Mouse (Mus musculus): ENCODE data around the gene Ppp6r3.
"Not testable (repeated sequence)": the region's sequence is repeated elsewhere in the genome, so short reads cannot be mapped to it uniquely, and the experiment has no call there.

The Ppp6r3 gene

DNA sequence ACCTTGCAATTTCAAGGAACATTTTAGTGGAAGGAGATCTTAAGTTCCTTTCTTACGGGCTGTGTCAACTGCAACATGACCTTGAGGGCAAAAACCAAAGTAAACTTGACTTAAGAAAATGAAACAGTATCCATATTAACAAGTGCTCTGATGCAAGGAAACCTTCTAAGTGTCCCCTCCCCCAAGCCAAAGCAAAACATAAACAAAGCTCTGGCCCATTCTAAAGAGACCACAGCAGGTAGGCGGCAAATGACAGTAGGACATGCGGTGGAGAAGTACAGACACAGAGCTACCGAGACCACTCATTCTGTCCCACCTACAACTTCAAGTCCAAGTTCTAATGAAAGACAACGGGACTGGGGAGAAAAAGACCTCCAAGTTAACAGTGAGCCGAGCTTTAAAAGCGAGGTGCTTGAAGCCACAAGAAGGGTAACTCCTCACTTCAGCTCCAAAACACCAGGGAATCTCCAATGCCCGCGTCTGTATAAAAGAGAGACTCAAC lies 905 bp downstream of the Ppp6r3 start:
- no peak for DNase-seq

GRCm38 (mm10) chr19:3564309-3564708 lies 11.2 kb downstream of the Ppp6r3 start:
- DNase-seq = peak; percentile 39 to 45

GRCm38 (mm10) chr19:3562752-3563151 lies 12.8 kb downstream of the Ppp6r3 start:
- DNase-seq = no peak

GRCm38 (mm10) chr19:3562298-3562697 lies 13.3 kb downstream of the Ppp6r3 start:
- DNase-seq = no peak

DNA sequence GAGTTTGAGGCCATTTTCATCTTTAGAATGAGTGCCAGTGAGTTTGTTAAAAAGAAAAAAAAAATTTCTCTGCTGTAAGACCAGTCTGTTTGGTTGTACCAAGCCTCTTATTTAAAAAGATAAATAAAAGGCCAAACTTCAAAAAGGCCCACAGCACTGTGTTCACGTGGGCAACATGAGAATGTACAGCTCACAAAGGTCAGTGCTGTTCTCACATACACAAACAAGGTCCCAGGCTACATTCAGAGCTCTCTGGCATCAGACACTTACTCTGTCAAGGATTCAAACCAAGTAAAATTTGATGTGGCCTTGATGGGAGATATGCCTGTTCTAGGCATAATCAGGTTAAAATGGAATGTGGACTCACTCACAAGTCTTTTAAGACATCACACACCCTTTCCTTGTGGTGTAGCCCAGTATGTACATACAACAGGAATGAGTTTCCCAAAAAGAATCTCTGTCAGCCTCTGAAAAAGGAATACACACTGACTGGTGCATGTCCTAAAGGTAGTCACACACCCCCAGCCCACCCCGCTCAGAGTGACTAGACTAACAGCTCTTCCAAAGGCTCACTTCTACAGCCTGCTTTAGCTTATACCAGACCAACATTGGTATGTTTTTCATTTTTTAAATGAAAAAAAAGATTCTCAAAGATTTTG lies 19.3 kb downstream of the Ppp6r3 start:
- DNase-seq = no peak

DNA sequence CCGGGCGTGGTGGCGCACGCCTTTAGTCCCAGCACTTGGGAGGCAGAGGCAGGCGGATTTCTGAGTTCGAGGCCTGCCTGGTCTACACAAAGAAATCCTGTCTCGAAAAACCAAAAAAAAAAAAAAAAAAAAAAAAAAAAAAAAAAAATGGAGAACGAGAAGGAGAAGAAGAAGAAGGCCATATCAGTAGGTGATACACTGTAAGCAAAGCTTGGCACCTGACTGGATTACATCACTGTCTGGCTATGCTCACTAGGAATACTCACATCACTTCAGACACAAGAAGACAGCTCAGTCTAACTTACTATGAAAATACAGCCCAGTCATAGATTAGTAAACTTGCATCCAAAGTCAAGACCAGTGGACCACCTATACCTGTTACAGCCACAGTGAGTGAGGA lies 20.8 kb downstream of the Ppp6r3 start:
- DNase-seq = no peak

DNA sequence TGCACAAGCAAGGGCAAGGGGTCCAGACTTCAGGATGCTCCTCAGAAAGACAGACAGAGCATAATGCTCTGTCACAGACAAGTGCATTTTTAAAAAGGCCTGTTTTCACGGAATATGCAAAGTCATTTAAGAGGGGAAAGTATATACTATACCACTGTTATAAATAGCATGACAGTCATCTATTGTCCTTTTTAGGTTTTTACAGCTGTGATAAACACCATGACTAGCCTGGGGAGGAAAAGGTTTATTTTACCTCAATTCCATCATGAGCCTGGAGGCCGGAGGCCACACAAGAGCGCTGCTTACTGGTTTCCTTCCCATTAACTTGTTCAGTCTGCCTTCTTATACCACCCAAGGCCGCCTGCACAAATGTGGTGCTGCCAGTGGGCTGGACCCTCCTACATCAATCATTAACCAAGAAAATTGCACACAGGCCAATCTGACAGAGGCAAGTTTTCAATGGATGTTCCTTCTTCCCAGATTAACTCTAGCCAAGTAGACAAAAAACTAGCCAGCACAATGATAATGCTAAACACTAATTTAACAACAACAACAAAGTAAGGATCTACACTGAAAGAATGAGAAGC lies 23.9 kb downstream of the Ppp6r3 start:
- DNase-seq = peak; percentile 40 to 60

DNA sequence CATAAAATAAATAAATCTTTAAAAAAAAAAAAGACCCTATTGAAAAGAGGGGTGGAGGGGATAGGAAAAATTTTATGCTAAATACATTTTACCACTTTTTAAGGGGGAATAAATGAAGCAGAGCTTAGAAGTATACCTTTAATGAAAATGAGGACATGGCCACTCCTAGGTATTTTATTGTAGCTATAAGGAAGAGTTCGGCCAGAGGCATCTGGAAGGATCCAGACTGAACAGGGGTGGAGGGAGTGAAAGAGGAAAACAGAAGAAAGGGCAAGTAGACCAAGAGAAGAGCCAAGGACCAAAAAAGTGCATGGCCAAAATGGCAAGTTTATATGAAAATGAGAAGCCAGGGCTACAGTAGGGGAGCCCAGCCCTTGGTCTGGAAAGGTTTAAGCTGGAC lies 25.4 kb downstream of the Ppp6r3 start:
- DNase-seq = no peak

DNA sequence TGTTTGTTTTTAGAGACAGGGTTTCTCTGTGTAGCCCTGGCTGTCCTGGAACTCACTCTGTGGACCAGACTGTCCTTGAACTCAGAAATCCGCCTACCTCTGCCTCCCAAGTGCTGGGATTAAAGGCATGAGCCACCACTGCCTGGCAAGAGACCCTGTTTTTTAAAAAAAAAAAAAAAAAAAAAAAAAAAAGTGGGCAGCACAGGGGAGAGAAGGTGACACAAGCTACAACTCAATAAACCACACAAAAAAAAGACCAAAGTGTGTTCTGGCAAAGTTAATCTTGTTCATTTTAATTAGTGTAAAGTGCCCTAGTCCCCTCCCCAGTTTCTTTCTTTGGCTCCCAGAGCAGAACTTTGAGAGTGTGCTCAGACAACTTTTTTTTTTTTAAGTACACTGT lies 26.3 kb downstream of the Ppp6r3 start:
- no peak for DNase-seq

DNA sequence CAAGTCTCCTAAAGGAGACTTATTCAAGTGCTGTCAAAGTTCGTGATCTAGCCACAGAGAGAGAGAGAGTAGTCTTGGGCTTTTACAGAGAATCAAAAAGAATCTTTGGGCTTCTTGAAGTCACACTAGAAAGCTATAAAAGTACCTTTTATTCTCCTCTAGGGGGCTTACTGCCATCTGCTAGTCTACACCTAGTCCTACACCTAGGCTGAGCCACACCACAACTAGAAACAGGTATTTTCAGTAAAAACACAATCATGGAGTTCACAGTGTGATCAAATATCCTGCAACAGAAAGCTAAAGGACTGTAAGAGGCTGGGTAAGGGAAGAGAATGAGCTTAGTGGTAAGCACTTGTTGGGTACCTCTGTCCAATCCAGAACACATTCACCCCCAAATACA lies 27.2 kb downstream of the Ppp6r3 start:
- no peak for DNase-seq

DNA sequence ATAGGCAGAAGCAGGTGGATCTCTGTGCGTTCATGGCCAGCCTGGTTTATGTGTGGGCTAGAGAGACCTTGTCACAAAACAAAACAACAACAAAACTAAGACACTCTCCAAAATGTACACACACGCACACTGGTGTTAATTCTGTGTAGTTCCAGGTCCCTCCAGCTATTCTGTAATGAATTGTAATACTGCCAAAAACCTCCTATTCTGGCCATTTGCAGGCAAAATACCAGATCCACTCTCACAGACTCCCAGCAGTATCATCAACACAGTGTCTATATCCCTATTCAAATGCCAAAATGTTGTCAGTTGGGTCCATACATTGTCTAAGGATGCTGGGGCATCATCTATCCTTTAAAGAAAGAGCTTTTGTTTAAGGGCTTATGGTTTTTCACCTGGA lies 30.6 kb downstream of the Ppp6r3 start:
- no peak for DNase-seq

DNA sequence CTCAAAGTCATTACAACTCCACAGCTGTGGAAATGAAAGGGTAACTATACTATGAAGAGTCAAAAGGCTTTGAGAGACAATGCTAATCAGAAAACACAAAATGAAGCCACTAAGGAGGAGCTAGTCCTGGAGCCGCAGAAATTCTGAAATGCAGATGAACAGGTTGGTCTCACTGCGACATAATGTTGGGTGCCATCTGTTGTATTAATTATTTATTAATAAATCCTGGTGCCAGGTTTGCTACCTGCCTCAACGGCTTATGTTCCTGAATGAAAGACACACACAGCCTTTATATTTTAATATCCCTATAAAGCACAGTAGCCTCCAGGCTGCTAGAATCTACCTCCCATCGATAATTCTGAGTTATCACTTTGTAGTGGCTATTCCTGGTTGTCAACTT lies 33.0 kb downstream of the Ppp6r3 start:
- DNase-seq = no peak

- no peak for DNase-seq
Observed at GRCm38 (mm10) chr19:3540997-3541396, 34.6 kb downstream of the Ppp6r3 start.

- no peak for DNase-seq
Observed at GRCm38 (mm10) chr19:3540254-3540653, 35.3 kb downstream of the Ppp6r3 start.

DNA sequence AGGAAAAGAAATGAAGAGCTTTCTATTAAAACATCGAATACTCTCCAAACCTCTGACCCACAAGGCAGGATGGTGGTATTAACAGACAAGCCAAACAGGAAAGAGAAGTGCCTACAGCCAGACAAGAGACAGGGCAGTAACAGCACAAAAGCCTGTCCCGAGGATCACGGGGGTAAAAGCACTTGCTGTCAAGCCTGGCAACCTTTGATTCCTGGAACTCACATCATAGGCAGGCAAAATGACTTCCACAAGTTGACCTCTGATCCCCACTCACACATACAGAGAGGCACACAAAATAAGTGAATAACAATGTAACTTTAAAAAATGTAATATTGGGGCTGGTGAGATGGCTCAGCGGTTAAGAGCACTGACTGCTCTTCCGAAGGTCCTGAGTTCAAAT lies 36.1 kb downstream of the Ppp6r3 start:
- no peak for DNase-seq

GRCm38 (mm10) chr19:3537658-3538057 lies 37.9 kb downstream of the Ppp6r3 start:
- no peak for DNase-seq

GRCm38 (mm10) chr19:3534945-3535344 lies 40.6 kb downstream of the Ppp6r3 start:
- no peak for DNase-seq

GRCm38 (mm10) chr19:3533266-3533966 lies 42.1 kb downstream of the Ppp6r3 start:
- DNase-seq = not testable (repeated sequence)

DNA sequence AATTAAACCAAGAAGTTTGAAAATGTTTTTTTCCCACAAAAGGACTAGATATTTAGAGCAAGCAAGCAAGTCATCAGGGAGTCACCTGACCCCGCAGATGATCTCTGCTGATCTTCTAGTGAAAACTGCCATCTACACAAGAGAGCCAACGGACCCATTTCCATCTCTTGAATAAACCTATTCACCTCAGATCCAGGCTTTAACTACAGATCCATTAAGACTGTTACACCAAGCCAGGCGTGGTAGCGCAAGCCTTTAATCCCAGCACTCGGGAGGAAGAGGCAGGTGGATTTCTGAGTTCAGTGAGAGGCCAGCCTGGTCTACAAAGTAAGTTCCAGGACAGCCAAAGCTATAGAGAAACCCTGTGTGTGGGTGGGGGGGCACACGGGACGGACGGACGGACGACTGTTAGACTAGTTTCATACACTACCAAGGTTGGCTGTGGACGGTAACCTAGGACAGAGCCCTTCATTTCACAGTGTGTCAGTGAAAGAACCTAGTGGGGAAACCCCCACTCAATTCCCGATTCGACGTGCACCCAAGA lies 42.8 kb downstream of the Ppp6r3 start:
- no peak for DNase-seq

- DNase-seq = no peak
Observed at GRCm38 (mm10) chr19:3529781-3530180, 45.8 kb downstream of the Ppp6r3 start.

DNA sequence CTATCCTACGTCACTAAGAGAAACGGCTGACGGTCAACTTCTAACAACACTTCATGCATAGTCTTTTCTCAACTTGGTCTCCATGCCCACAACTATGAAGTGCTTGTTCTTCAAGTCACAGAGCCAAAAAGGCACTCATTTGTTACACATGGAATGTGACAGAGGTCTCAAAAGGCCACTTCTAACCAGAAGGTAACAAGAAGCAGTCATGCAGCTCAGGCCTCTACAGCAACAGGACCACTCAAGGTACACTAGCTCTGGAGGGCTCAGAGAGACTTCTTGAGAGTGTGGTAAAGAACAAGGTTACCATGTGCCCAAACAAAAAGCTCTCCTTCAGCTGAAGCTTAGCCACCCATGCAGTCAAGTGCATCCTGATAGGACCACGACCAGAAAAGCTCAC lies 46.9 kb downstream of the Ppp6r3 start:
- no peak for DNase-seq

DNA sequence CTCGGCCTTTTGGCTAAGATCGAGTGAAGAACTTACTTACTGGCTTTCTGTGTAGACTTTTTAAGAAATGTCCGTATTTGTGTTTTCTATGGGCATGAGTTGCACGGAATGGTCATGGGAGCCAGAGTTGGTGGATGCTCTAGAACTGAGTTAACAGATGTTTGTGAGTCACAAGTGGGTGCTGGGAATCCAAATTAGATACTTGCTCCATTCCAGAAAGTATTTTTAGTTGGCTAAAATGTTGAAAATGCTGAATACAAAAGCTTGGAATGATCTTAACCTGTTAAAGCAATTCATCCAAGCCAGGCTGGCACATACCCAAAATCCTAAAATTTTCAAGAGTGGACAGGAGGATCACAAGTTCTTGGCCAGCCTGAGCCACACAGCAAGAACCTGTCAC lies 48.0 kb downstream of the Ppp6r3 start:
- no peak for DNase-seq

DNA sequence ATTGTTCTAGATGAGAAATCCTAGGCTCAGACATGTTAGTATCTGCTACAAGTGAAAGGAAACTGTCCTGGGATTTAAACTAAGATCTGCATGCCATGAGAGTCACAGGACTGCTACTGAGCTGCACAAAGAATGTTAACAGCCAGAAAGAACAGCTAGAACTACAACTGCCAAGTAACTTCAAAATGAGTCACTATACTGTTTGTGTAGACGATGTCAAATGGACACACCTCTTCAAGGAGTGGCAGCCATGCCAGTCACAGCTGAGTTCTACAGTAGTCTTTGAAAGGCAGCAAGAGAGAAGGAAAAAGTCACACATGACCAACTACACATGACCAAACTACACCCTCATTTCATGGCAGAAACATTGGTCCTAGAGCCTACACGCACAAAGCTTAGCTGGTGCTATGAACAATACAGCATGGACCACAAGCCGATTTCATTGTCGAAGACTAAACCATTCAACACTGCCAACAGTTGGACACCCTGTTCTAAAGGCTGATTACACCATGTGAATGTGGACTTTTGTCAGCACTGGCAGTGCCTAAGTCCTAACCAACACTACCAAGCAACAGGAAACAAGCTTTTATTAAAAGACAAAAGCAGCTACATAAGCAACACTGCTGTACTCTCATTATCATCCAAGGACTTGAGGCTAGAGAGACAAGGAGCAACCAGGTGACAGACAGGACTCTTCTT lies 55.9 kb downstream of the Ppp6r3 start:
- no peak for DNase-seq
